Mouse (Mus musculus) forebrain, embryonic 10.5 days (tissue): ENCODE measurements around the gene Fau. TPM values are rescaled to one million over a fixed set of nuclear protein-coding genes. Genes with fewer than 3 reads are reported as not detected.

Experiments used
- DNase-seq: peaks from one replicate; pipeline ENCODE4 v3.0.0-alpha.2; 2017; ENCODE audit warnings: low spot score; ENCODE audit errors: extremely low spot score
- H3K27ac ChIP-seq: fragments of 300-500 bp; sonication (generic); 2 replicates; pipeline ENCODE4 v1.5.1; 2016; ENCODE audit warnings: mild to moderate bottlenecking
- H3K27me3 ChIP-seq: fragments of 300-500 bp; sonication (generic); 2 replicates; pipeline ENCODE4 v1.6.1; 2016; ENCODE audit warnings: mild to moderate bottlenecking; ENCODE audit not compliant: poor library complexity, severe bottlenecking
- H3K36me3 ChIP-seq: fragments of 300-500 bp; sonication (generic); replicated peaks from 2 replicates; pipeline ENCODE4 v1.6.1; 2016; ENCODE audit warnings: mild to moderate bottlenecking, moderate library complexity
- H3K4me1 ChIP-seq: fragments of 300-500 bp; sonication (generic); 2 replicates; pipeline ENCODE4 v1.6.1; 2016
- H3K4me3 ChIP-seq: fragments of 300-500 bp; sonication (generic); 2 replicates; pipeline ENCODE4 v1.5.1; 2016; ENCODE audit warnings: mild to moderate bottlenecking, moderate library complexity
- H3K9me3 ChIP-seq: fragments of 300-500 bp; sonication (generic); 2 replicates; pipeline ENCODE4 v1.6.1; 2016; ENCODE audit warnings: mild to moderate bottlenecking, moderate library complexity
- WGBS: fragments of 180-500 bp; shearing (Covaris S2); methylation state at CpG from one replicate; pipeline ENCODE4 v1.1.7; 2016; 5-methylcytosine and 5-hydroxymethylcytosine counted together
- polyA plus RNA-seq: library from polyadenylated mRNA; unstranded; fragments of >200 nt; fragmentation: Nextera tagmentation; extraction: Ambion mirVana; gene quantifications from 2 replicates; pipeline ENCODE4 v1.2.1, GENCODE M21; 2016

Gene Fau
- polyA plus RNA-seq, 1 experiment from 2014 or later: 829 TPM

- DNase-seq: no peak
- no peaks in the 10 kb centered on the region for H3K27me3 ChIP-seq
- H3K4me3 ChIP-seq: peak overlapping the region; percentile 9; the same call in 1 of the 2 replicates
- no peaks in the 10 kb centered on the region for H3K9me3 ChIP-seq
- peaks cover 29% of the 10 kb centered on the region for H3K4me1 ChIP-seq
- no peak overlapping the region for H3K27ac ChIP-seq
- peaks cover 65% of the 10 kb centered on the region for H3K36me3 ChIP-seq
- 94% methylated on average over 11 of the region's 11 CpGs for WGBS
Observed at GRCm38 (mm10) chr19:6048681-6049410, 8.8 kb upstream of the Fau start.

GRCm38 (mm10) chr19:6052516-6052915, 5.1 kb upstream of the Fau start:
- H3K4me1 ChIP-seq: peaks cover 26% of the 10 kb centered on the region
- 86% methylated on average over 7 of the region's 7 CpGs for WGBS
- no peaks in the 10 kb centered on the region for H3K27me3 ChIP-seq
- H3K9me3 ChIP-seq: no peaks in the 10 kb centered on the region
- H3K36me3 ChIP-seq: peaks cover 87% of the 10 kb centered on the region
- H3K27ac ChIP-seq: no peak overlapping the region
- DNase-seq: no peak
- peak overlapping the region; percentile 8; the same call in 1 of the 2 replicates for H3K4me3 ChIP-seq

GRCm38 (mm10) chr19:6054296-6054695, 3.3 kb upstream of the Fau start:
- no peak overlapping the region for H3K4me3 ChIP-seq
- no peaks in the 10 kb centered on the region for H3K9me3 ChIP-seq
- no peaks in the 10 kb centered on the region for H3K27me3 ChIP-seq
- no peak for DNase-seq
- no peak overlapping the region for H3K27ac ChIP-seq
- 88% methylated on average over 5 of the region's 5 CpGs for WGBS
- peaks cover 23% of the 10 kb centered on the region for H3K4me1 ChIP-seq
- peaks cover 79% of the 10 kb centered on the region for H3K36me3 ChIP-seq

- H3K4me3 ChIP-seq: peak overlapping the region; percentile 85
- H3K4me1 ChIP-seq: peaks cover 34% of the 10 kb centered on the region
- DNase-seq: no peak
- no peaks in the 10 kb centered on the region for H3K9me3 ChIP-seq
- H3K36me3 ChIP-seq: peaks cover 68% of the 10 kb centered on the region
- 68% methylated on average over 4 of the region's 4 CpGs for WGBS
- peak overlapping the region; percentile 98; the same call in 1 of the 2 replicates for H3K27ac ChIP-seq
- H3K27me3 ChIP-seq: no peaks in the 10 kb centered on the region
Observed at GRCm38 (mm10) chr19:6056696-6057095, 948 bp upstream of the Fau start.

- H3K4me1 ChIP-seq: peaks cover 49% of the 10 kb centered on the region
- H3K27ac ChIP-seq: peak overlapping the region; percentile 98
- 41% methylated on average over 5 of the region's 5 CpGs for WGBS
- no peaks in the 10 kb centered on the region for H3K9me3 ChIP-seq
- H3K36me3 ChIP-seq: peaks cover 58% of the 10 kb centered on the region
- no peak for DNase-seq
- peak overlapping the region; percentile 85 for H3K4me3 ChIP-seq
- no peaks in the 10 kb centered on the region for H3K27me3 ChIP-seq
Observed at GRCm38 (mm10) chr19:6058513-6058912, 869 bp downstream of the Fau start.

- DNase-seq: no peak
- peak overlapping the region; percentile 85 for H3K4me3 ChIP-seq
- peaks cover 49% of the 10 kb centered on the region for H3K4me1 ChIP-seq
- H3K9me3 ChIP-seq: no peaks in the 10 kb centered on the region
- 86% methylated on average over 5 of the region's 5 CpGs for WGBS
- peaks cover 58% of the 10 kb centered on the region for H3K36me3 ChIP-seq
- H3K27ac ChIP-seq: no peak overlapping the region
- no peaks in the 10 kb centered on the region for H3K27me3 ChIP-seq
Observed at GRCm38 (mm10) chr19:6058966-6059365, 1.3 kb downstream of the Fau start.

- peaks cover 40% of the 10 kb centered on the region for H3K36me3 ChIP-seq
- peak within 1 kb of the TSS; percentile 70 for H3K4me3 ChIP-seq
- peak within 1 kb of the TSS; percentile 92 for H3K27ac ChIP-seq
- peak; percentile 94 for DNase-seq
- under 1% methylated on average over 58 of the region's 58 CpGs for WGBS
- H3K27me3 ChIP-seq: no peaks in the 10 kb centered on the region
- peaks cover 54% of the 10 kb centered on the region for H3K4me1 ChIP-seq
- H3K9me3 ChIP-seq: no peaks in the 10 kb centered on the region
Observed at GRCm38 (mm10) chr19:6061021-6061533, 3.4 kb downstream of the Fau start, which contains the start of gene Znhit2. Znhit2 (plus strand) TSS chr19:6061192.

GRCm38 (mm10) chr19:6061641-6062302, 4.1 kb downstream of the Fau start:
- Histone ChIP-seq H3K27ac (peak overlapping the region; percentile 92), H3K4me1 (peaks cover 54% of the 10 kb centered on the region), H3K36me3 (peaks cover 37% of the 10 kb centered on the region), H3K27me3 (no peaks in the 10 kb centered on the region), H3K4me3 (peak overlapping the region; percentile 70), H3K9me3 (no peaks in the 10 kb centered on the region)
- WGBS: 4% methylated on average over 44 of the region's 44 CpGs
- DNase-seq: peak; percentile 50

- WGBS: 82% methylated on average over 5 of the region's 5 CpGs
- peak overlapping the region; percentile 70 for H3K4me3 ChIP-seq
Observed at GRCm38 (mm10) chr19:6062418-6062817, 4.8 kb downstream of the Fau start.

GRCm38 (mm10) chr19:6063081-6063480, 5.4 kb downstream of the Fau start:
- H3K27ac ChIP-seq: no peak overlapping the region
- peaks cover 37% of the 10 kb centered on the region for H3K36me3 ChIP-seq
- H3K27me3 ChIP-seq: no peaks in the 10 kb centered on the region
- WGBS: 95% methylated on average over 6 of the region's 6 CpGs
- no peaks in the 10 kb centered on the region for H3K9me3 ChIP-seq
- H3K4me1 ChIP-seq: peaks cover 62% of the 10 kb centered on the region
- peak overlapping the region; percentile 70; the same call in 1 of the 2 replicates for H3K4me3 ChIP-seq
- DNase-seq: no peak

More at GRCm38 (mm10) chr19:6062418-6062817, 4.8 kb downstream of the Fau start:
- DNase-seq: no peak
- H3K9me3 ChIP-seq: no peaks in the 10 kb centered on the region
- H3K27me3 ChIP-seq: no peaks in the 10 kb centered on the region
- H3K4me1 ChIP-seq: peaks cover 56% of the 10 kb centered on the region
- peaks cover 37% of the 10 kb centered on the region for H3K36me3 ChIP-seq
- peak overlapping the region; percentile 92 for H3K27ac ChIP-seq

GRCm38 (mm10) chr19:6066571-6066970, 8.9 kb downstream of the Fau start:
- H3K36me3 ChIP-seq: peaks cover 48% of the 10 kb centered on the region
- H3K9me3 ChIP-seq: no peaks in the 10 kb centered on the region
- H3K4me3 ChIP-seq: peak overlapping the region; percentile 70
- H3K27ac ChIP-seq: peak overlapping the region; percentile 89
- H3K4me1 ChIP-seq: peaks cover 51% of the 10 kb centered on the region
- 46% methylated on average over 5 of the region's 5 CpGs for WGBS
- 0 out of 2 replicates have a peak, but pooled peaks cover 3% of the 10 kb centered on the region for H3K27me3 ChIP-seq
- no peak for DNase-seq

GRCm38 (mm10) chr19:6067011-6067723, 9.5 kb downstream of the Fau start:
- Histone ChIP-seq H3K4me3 (peak overlapping the region; percentile 70), H3K4me1 (peaks cover 45% of the 10 kb centered on the region), H3K27me3 (0 out of 2 replicates have a peak, but pooled peaks cover 3% of the 10 kb centered on the region), H3K27ac (peak overlapping the region; percentile 89), H3K36me3 (peaks cover 51% of the 10 kb centered on the region), H3K9me3 (no peaks in the 10 kb centered on the region)
- peak; percentile 86 for DNase-seq
- WGBS: under 1% methylated on average over 30 of the region's 30 CpGs
